In genomic region chr8:87918004-87918403, GRCm38 (mm10) we compare ENCODE assay signal across 11 mouse cellular contexts. TPM values are rescaled to one million over a fixed set of nuclear protein-coding genes. Genes with fewer than 3 reads are reported as not detected.
DNase-seq lines count a peak whose midpoint lies in the region; ATAC-seq and TF ChIP-seq lines count a peak whose summit lies in the region.
"Had no signal": no experiment of that assay in that cellular context is flagged by ENCODE, and none has a peak within 500 bp of the region (broad histone marks: within the 10 kb centered on the region; RNA-seq: fewer than 3 reads in every experiment).

No protein-coding gene starts in this region.

- no peaks in the 10 kb centered on the region for H3K36me3 ChIP-seq in forebrain, postnatal 0 days (ENCODE audit: insufficient read depth)
- no peaks in the 10 kb centered on the region for H3K36me3 ChIP-seq in limb, embryonic 14.5 days (ENCODE audit: control insufficient read depth, insufficient read depth, low read length)

- TF ChIP-seq POLR2A in limb, embryonic 14.5 days (IDR thresholded peaks at IDR 0.05; ENCODE audit: borderline replicate concordance, extremely low read depth, insufficient read depth, insufficient read length) = no peak

- no peak overlapping the region for H3K4me2 ChIP-seq in forebrain, postnatal 0 days (ENCODE audit: low read depth)
- H3K4me2 ChIP-seq in limb, embryonic 14.5 days (replicated peaks; ENCODE audit: low read depth, low read length, severe bottlenecking) = no peak overlapping the region

- 33% methylated on average over 5 of the region's 5 CpGs for WGBS in forebrain, postnatal 0 days
- 40% methylated on average over 5 of the region's 5 CpGs for WGBS in limb, embryonic 14.5 days

- H3K9me3 ChIP-seq in forebrain, postnatal 0 days (ENCODE audit: low read length) = no peaks in the 10 kb centered on the region
- no peaks in the 10 kb centered on the region for H3K9me3 ChIP-seq in limb, embryonic 14.5 days (ENCODE audit: control insufficient read depth, low read length)
- H3K9me3 ChIP-seq: megakaryocyte, embryonic 14.5 days had no signal

- DNase-seq in layer of hippocampus, adult 2 months (ENCODE audit: low spot score in 2 of 2) = peak; percentile 9 to 17
- DNase-seq in layer of hippocampus, adult 9-10 months (ENCODE audit: low spot score) = no peak
- peak; percentile 38 to 59 for DNase-seq in adrenal gland, postnatal 36 days
- no peak for DNase-seq in forebrain, postnatal 0 days
- DNase-seq in limb, embryonic 14.5 days (ENCODE audit: low spot score) = no peak
- no peak for DNase-seq in thymus, postnatal 14 days
- no peak for DNase-seq in c-Kit-positive CD71-positive TER-119-positive erythroid progenitor cells, embryonic 14.5 days (ENCODE audit: low spot score)
- no peak for DNase-seq in urinary bladder, postnatal 14 days (ENCODE audit: low spot score)
- DNase-seq: embryo, embryonic 11 days; kidney, adult 9 months had no signal

- no peak overlapping the region for H3K4me3 ChIP-seq in layer of hippocampus, adult 2 months
- H3K4me3 ChIP-seq in forebrain, postnatal 0 days (ENCODE audit: low read depth, low read length) = no peak overlapping the region
- no peak overlapping the region for H3K4me3 ChIP-seq in limb, embryonic 14.5 days (replicated peaks; ENCODE audit: low read length)
- H3K4me3 ChIP-seq: megakaryocyte, embryonic 14.5 days had no signal

- H3K27ac ChIP-seq in layer of hippocampus, adult 2 months = no peak overlapping the region
- H3K27ac ChIP-seq in forebrain, postnatal 0 days (ENCODE audit: low read depth, low read length) = no peak overlapping the region
- H3K27ac ChIP-seq in limb, embryonic 14.5 days (replicated peaks; ENCODE audit: low read depth, low read length) = no peak overlapping the region

- no peak for TF ChIP-seq CTCF in layer of hippocampus, adult 2 months (conservative IDR thresholded peaks at IDR 0.05)
- TF ChIP-seq CTCF in forebrain, postnatal 0 days (IDR thresholded peaks at IDR 0.05; ENCODE audit: low read depth) = no peak

- H3K4me1 ChIP-seq in forebrain, postnatal 0 days (ENCODE audit: insufficient read depth) = no peaks in the 10 kb centered on the region
- peaks cover 57% of the 10 kb centered on the region for H3K4me1 ChIP-seq in limb, embryonic 14.5 days (ENCODE audit: control insufficient read depth, insufficient read depth, low read length)
- H3K4me1 ChIP-seq: megakaryocyte, embryonic 14.5 days had no signal

- no peak overlapping the region for H3K9ac ChIP-seq in forebrain, postnatal 0 days
- H3K9ac ChIP-seq in limb, embryonic 14.5 days (ENCODE audit: low read depth, low read length, severe bottlenecking) = 0 out of 2 replicates have a peak overlapping the region, but pooled peaks have one; percentile 21

- peak; percentile 20; the same call in 1 of the 2 replicates for ATAC-seq in forebrain, postnatal 0 days
- ATAC-seq in limb, embryonic 14.5 days (ENCODE audit: low FRiP score, low read depth) = no peak

- no peaks in the 10 kb centered on the region for H3K27me3 ChIP-seq in forebrain, postnatal 0 days (ENCODE audit: insufficient read depth, low read length)
- no peaks in the 10 kb centered on the region for H3K27me3 ChIP-seq in limb, embryonic 14.5 days (ENCODE audit: control insufficient read depth, insufficient read depth, low read length)

RNA-seq across cellular contexts. Expression of gene Zfp423, which starts 41.4 kb away (rescaled TPM):
- 10 to 100 TPM; 24.0 to 26.6 TPM for total RNA-seq in layer of hippocampus, adult 2 months (2021)
- 10 to 100 TPM; 16.5 to 20.8 TPM for total RNA-seq in adrenal gland, postnatal 36 days (2021)
- total RNA-seq in forebrain, postnatal 0 days (2014; rRNA removed) = 32.5 and 34.6 TPM in 2 replicates
- 10.7 and 18.4 TPM in 2 replicates for polyA plus RNA-seq in forebrain, postnatal 0 days (2015; fragmentation: Nextera tagmentation; extraction: Ambion mirVana)
- 46.4 and 59.9 TPM in 2 replicates for polyA plus RNA-seq in limb, embryonic 14.5 days (2012; rRNA removed)
- 24.4 and 33.2 TPM in 2 replicates for polyA plus RNA-seq in limb, embryonic 14.5 days (2014; fragmentation: Nextera tagmentation; extraction: Ambion mirVana)

Comparison
In these comparisons a context has a peak if more than half of its experiments do, and no peak if none do; other contexts are left out.
1. DNase-seq: peak in layer of hippocampus, adult 2 months (2 of 2) and adrenal gland, postnatal 36 days (2 of 2); none in layer of hippocampus, adult 9-10 months (single experiment), forebrain, postnatal 0 days (single experiment), limb, embryonic 14.5 days (single experiment), thymus, postnatal 14 days (single experiment), c-Kit-positive CD71-positive TER-119-positive erythroid progenitor cells, embryonic 14.5 days (single experiment) and urinary bladder, postnatal 14 days (single experiment).